Mouse (Mus musculus): ENCODE data around the gene Mark4.

GRCm38 (mm10) chr7:19376019-19376418, 82.6 kb downstream of the Mark4 start:
- TF ChIP-seq POLR2A (IDR thresholded peaks at IDR 0.05; ENCODE audit: control insufficient read depth, extremely low read depth, insufficient read depth, low read length, poor library complexity), result no peak
- no peak for TF ChIP-seq CTCF (IDR thresholded peaks at IDR 0.05; ENCODE audit: borderline replicate concordance, control insufficient read depth, extremely low read depth, insufficient read depth, low read length, poor library complexity)
